Mouse (Mus musculus): ENCODE results near the gene Kndc1.

The Kndc1 gene

GRCm38 (mm10) chr7:139980778-139981177, 86.3 kb downstream of the Kndc1 start:
- DNase-seq (ENCODE audit: inconsistent age in 2 of 2, low spot score in 1 of 2) = no peak

- no peak for DNase-seq (ENCODE audit: inconsistent age in 2 of 2, low spot score in 1 of 2)
These were observed 87.6 kb downstream of the Kndc1 start for GRCm38 (mm10) chr7:139982058-139982457.

DNA sequence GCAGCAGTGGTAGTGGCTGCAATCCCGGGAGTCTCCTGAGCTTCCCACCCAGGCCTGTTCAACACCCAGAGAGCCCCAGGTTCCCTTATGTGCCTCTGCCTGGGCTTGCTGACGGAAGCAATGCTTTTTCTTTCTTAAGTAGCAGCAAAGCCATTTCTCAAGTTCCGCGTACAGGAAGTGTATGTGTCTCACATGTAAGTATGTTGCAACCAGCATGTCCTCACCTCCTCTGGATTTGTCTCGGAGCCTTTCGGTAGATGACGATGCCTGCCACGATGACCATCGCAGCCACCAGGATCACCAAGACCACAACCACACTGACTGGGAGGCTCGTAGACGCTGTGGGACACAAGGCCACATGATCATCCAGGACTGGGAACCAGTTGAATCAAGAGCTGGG, 90.0 kb downstream of the Kndc1 start:
- DNase-seq (ENCODE audit: inconsistent age in 2 of 2, low spot score in 1 of 2) = no peak

GRCm38 (mm10) chr7:139988272-139988671, 93.8 kb downstream of the Kndc1 start:
- DNase-seq (ENCODE audit: inconsistent age in 2 of 2, low spot score in 1 of 2) = no peak

DNA sequence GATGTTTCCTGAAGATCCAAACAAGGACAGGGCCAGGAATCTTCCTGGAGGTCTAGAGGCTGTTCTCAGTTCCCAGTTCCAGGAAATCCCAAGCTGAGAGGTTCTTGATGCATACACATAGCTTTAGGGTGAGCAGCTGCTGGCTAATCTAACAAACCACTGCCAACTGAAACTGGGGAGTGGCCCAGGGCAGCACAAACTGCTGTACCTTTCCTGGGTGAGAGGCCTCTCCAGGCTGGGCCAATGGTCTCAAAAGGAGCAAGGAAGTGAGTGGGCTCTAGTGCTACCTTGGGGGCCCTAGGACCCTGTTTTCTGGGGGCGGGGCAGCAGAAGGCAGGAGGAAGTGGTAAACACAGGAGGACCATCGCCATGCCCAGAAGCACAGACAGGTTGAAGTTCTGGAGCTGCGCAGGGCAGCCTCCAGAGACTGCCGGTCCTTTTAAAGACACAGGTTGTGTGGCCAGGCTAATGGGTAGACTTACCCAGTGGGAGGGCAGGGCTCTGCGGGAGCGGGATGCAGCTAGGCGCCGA, 96.4 kb downstream of the Kndc1 start:
- DNase-seq (ENCODE audit: inconsistent age in 2 of 2, low spot score in 1 of 2) = no peak
